Mouse (Mus musculus) heart, embryonic 16.5 days (tissue): Measurements from ENCODE around the gene Usp1. TPM values are rescaled to one million over a fixed set of nuclear protein-coding genes. Genes with fewer than 3 reads are reported as not detected.

Source experiments
- ATAC-seq: fragments of 200-750 bp; cut with Nextera tagmentation; replicated peaks from 2 replicates; pipeline ENCODE4 v1.8.0; 2017; ENCODE audit warnings: moderate number of reproducible peaks; ENCODE audit not compliant: insufficient read depth, low FRiP score; ENCODE audit errors: extremely low read depth
- H3K27ac ChIP-seq: fragments of 300-500 bp; sonication (generic); 2 replicates; pipeline ENCODE4 v1.5.1; 2014; ENCODE audit warnings: mild to moderate bottlenecking, low read length, control low read depth, moderate library complexity
- H3K27me3 ChIP-seq: fragments of 300-500 bp; sonication (generic); 2 replicates; pipeline ENCODE4 v1.6.1; 2014; ENCODE audit warnings: low read length, mixed read lengths; ENCODE audit not compliant: control insufficient read depth, insufficient read depth
- H3K36me3 ChIP-seq: fragments of 300-500 bp; sonication (generic); 2 replicates; pipeline ENCODE4 v1.6.1; 2014; ENCODE audit not compliant: control insufficient read depth, insufficient read depth
- H3K4me1 ChIP-seq: fragments of 300-500 bp; sonication (generic); 2 replicates; pipeline ENCODE4 v1.6.1; 2014; ENCODE audit warnings: low read length, mixed read lengths; ENCODE audit not compliant: control insufficient read depth, insufficient read depth
- H3K4me2 ChIP-seq: fragments of 300-500 bp; sonication (generic); 2 replicates; pipeline ENCODE4 v1.6.1; 2014; ENCODE audit warnings: low read depth, mild to moderate bottlenecking, control low read depth, low read length
- H3K4me3 ChIP-seq: fragments of 300-500 bp; sonication (generic); 2 replicates; pipeline ENCODE4 v1.5.1; 2014; ENCODE audit warnings: mild to moderate bottlenecking, control low read depth, low read length
- H3K9ac ChIP-seq: fragments of 300-500 bp; sonication (generic); 2 replicates; pipeline ENCODE4 v1.6.1; 2014; ENCODE audit warnings: low read length, control low read depth
- H3K9me3 ChIP-seq: fragments of 300-500 bp; sonication (generic); replicated peaks from 2 replicates; pipeline ENCODE4 v1.6.1; 2016; ENCODE audit warnings: low read length; ENCODE audit not compliant: control insufficient read depth
- WGBS: fragments of 180-500 bp; shearing (Covaris S2); extraction: QIAGEN DNeasy Blood & Tissue Kit; methylation state at CpG from one replicate; pipeline ENCODE4 v1.1.7; 2014; 5-methylcytosine and 5-hydroxymethylcytosine counted together
- polyA plus RNA-seq: library from polyadenylated mRNA; unstranded; fragments of >200 nt; fragmentation: Nextera tagmentation; extraction: Ambion mirVana; gene quantifications from 2 replicates; pipeline ENCODE4 v1.2.1, GENCODE M21; 2015

The Usp1 gene
- polyA plus RNA-seq: 39.5 and 44.0 TPM in 2 replicates

DNA sequence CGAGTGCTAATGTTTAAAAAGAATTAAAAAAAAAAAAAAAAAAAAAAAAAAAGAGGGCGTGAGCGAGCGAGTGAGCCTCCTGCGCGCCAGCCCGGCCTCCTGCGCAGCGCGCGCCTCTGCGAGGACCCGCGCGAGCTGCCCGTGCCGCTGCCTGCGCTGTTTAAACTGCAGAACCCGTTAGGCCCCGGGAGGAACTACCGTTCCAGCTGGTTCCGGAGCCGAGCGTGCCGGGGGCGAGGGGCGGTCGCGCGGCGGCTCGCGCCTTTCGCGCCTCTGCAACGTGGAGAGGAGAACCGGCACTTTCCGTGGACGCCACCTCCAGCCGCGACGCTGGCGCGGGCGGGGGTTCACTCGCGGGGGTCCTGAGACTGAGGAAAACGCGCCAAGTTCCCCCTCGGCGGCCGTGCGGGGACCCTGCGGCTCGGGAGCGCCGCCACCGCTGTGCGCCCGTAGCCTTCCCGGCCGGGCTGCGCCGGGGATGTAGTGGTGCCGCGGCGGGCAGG lies at the start of gene Usp1:
TSS of gene Usp1 (plus strand) at position 243 of the 503 bp plus-strand sequence.
- Histone ChIP-seq H3K9me3 (0 out of 2 replicates have a peak, but pooled peaks cover 3% of the 10 kb centered on the region), H3K36me3 (no peaks in the 10 kb centered on the region), H3K4me3 (peak within 1 kb of the TSS; percentile 96), H3K4me1 (peaks cover 14% of the 10 kb centered on the region), H3K4me2 (peak within 1 kb of the TSS; percentile 95), H3K9ac (peak within 1 kb of the TSS; percentile 98), H3K27ac (peak within 1 kb of the TSS; percentile 100), H3K27me3 (no peaks in the 10 kb centered on the region)
- WGBS: under 1% methylated on average over 67 of the region's 67 CpGs
- peak; percentile 44 for ATAC-seq

DNA sequence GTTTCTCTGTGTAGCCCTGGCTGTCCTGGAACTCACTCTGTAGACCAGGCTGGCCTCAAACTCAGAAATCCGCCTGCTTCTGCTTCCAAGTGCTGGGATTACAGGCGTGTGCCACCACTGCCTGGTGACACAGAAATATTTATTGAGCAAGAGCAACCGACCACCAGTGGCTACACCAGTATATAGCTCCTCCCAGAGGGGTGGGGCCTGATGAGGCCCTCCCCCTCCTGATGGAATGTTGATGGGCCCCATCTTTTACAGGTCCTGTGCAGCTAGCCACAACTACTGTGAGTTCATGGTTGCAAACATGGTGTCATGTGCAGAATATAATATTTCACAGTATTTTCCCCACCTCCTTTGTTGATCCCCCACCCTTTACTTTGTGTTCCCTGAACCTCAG lies 40.9 kb upstream of the Usp1 start:
- Histone ChIP-seq H3K4me3 (no peak overlapping the region), H3K4me1 (no peaks in the 10 kb centered on the region), H3K27me3 (no peaks in the 10 kb centered on the region), H3K4me2 (no peak overlapping the region), H3K36me3 (no peaks in the 10 kb centered on the region), H3K27ac (no peak overlapping the region), H3K9me3 (no peaks in the 10 kb centered on the region), H3K9ac (no peak overlapping the region)
- WGBS: 64% methylated on average over 3 of the region's 3 CpGs
- no peak for ATAC-seq

DNA sequence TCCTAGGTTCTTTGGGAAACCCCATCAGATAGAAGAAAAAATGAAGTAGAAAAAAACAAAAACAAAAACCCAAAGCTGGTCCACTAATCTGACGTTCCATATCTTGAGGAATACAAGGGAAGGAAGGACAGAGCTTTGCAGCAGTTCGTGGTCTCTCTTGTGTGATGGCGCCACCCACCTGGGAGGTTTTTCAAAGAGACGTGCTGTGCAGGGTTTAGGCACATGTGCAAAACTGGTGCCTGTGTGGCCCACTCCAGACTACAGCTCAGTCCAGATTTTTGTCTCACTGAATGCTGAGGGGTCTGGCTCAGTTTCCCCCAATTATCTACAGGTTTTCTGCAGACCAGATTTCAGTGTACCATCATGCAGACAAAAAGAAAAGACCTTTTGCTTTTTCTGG lies 37.2 kb upstream of the Usp1 start:
- Histone ChIP-seq H3K4me3 (no peak overlapping the region), H3K36me3 (no peaks in the 10 kb centered on the region), H3K4me2 (no peak overlapping the region), H3K27ac (no peak overlapping the region), H3K4me1 (no peaks in the 10 kb centered on the region), H3K27me3 (no peaks in the 10 kb centered on the region), H3K9ac (no peak overlapping the region), H3K9me3 (no peaks in the 10 kb centered on the region)
- WGBS: 62% methylated on average over 4 of the region's 4 CpGs
- ATAC-seq: no peak

DNA sequence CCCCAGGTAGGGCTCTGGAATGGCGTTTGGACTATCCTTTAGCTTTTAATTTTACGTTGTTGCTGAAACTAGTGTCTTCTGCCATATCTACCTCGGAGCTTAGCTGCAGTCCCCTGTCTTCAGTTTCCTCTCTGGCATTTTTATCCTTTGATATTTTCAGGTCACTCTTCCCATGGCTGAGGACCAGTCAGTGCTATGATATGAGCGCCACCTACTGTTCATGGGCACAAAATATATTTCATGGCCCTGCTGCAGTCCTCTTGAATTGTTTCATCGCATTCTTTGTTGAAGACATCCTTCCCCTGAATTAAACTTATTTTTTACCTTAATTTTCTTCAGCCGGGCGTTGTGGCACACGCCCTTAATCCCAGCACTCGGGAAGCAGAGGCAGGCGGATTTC lies 36.5 kb upstream of the Usp1 start:
- 13% methylated on average over 10 of the region's 10 CpGs for WGBS
- ATAC-seq: no peak
- H3K36me3 ChIP-seq: no peaks in the 10 kb centered on the region
- no peaks in the 10 kb centered on the region for H3K27me3 ChIP-seq
- H3K9me3 ChIP-seq: no peaks in the 10 kb centered on the region
- H3K27ac ChIP-seq: no peak overlapping the region
- no peak overlapping the region for H3K9ac ChIP-seq
- H3K4me1 ChIP-seq: no peaks in the 10 kb centered on the region
- H3K4me2 ChIP-seq: no peak overlapping the region
- no peak overlapping the region for H3K4me3 ChIP-seq

DNA sequence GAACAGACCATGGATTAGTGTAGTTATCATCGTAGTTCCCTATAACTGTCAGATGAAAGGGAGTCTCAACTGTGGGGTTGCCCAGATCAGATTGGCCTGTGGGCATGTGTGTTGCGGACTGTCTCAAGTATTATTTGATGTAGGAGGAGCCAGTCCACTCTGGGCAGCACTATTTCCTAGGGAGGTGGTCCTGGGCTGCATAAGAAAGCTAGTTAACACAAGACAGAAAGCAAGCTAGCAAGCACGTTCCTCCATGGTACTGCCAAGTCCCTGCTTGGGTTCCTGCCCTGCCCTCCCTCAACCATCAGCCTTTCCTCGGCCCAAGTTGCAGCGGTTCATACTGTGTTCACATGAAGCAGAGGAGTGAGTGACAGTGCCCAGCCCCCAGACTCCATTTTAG lies 13.4 kb upstream of the Usp1 start:
- no peak overlapping the region for H3K4me2 ChIP-seq
- no peak overlapping the region for H3K4me3 ChIP-seq
- no peaks in the 10 kb centered on the region for H3K9me3 ChIP-seq
- H3K27me3 ChIP-seq: no peaks in the 10 kb centered on the region
- H3K36me3 ChIP-seq: no peaks in the 10 kb centered on the region
- H3K27ac ChIP-seq: no peak overlapping the region
- no peak for ATAC-seq
- WGBS: 79% methylated on average over 5 of the region's 5 CpGs
- H3K4me1 ChIP-seq: no peaks in the 10 kb centered on the region
- no peak overlapping the region for H3K9ac ChIP-seq

DNA sequence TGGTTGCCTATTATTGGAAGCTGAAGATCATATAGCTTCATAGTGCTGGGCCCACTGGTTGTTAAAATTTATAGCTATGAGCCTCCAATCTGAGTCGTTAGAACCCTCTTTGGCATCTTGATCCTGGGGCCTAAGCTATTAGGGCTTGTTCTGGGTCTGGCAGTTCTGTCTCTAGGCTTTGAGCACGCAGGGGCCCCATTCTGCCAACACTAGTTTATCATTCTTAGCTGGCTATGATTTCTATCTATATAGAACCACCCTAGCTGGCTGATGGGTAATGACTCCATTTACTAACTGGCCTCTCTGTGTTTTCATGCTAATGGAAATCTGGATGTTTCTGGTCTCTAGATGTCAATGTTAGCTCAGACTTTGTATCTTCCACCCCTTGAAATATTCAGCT lies 5.9 kb upstream of the Usp1 start:
- 73% methylated on average over 2 of the region's 2 CpGs for WGBS
- H3K27ac ChIP-seq: no peak overlapping the region
- H3K9me3 ChIP-seq: 0 out of 2 replicates have a peak, but pooled peaks cover 3% of the 10 kb centered on the region
- H3K27me3 ChIP-seq: no peaks in the 10 kb centered on the region
- no peak overlapping the region for H3K9ac ChIP-seq
- ATAC-seq: no peak
- H3K4me1 ChIP-seq: peaks cover 4% of the 10 kb centered on the region; the same call in 1 of the 2 replicates
- no peaks in the 10 kb centered on the region for H3K36me3 ChIP-seq
- H3K4me3 ChIP-seq: no peak overlapping the region
- H3K4me2 ChIP-seq: no peak overlapping the region

GRCm38 (mm10) chr4:98918204-98918603 lies 5.4 kb upstream of the Usp1 start:
- Histone ChIP-seq H3K27me3 (no peaks in the 10 kb centered on the region), H3K9me3 (0 out of 2 replicates have a peak, but pooled peaks cover 3% of the 10 kb centered on the region), H3K4me1 (peaks cover 4% of the 10 kb centered on the region; the same call in 1 of the 2 replicates), H3K27ac (no peak overlapping the region), H3K4me2 (no peak overlapping the region), H3K9ac (no peak overlapping the region), H3K36me3 (no peaks in the 10 kb centered on the region), H3K4me3 (no peak overlapping the region)
- no peak for ATAC-seq
- WGBS: 78% methylated on average over 1 of the region's 1 CpGs

DNA sequence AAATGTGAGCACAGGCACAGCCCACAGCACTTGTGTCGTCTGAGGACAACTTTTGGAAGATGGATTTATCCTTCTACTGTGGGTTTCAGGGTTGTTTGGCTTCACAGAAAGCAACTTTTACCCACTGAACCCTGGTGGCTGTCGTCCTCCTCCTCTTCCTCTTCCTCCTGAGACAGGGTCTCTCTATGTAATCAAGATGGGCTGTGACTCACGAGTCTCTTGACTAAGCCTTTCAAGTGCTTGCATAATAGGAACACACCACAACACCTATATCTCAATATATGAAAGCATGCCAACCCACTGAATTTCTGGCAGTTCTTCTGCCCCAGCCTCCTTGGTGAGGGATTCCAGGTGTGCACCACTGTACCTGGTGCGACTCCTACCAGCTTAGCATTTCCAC lies 2.7 kb upstream of the Usp1 start:
- no peak overlapping the region for H3K27ac ChIP-seq
- 0 out of 2 replicates have a peak, but pooled peaks cover 3% of the 10 kb centered on the region for H3K9me3 ChIP-seq
- H3K4me2 ChIP-seq: no peak overlapping the region
- no peaks in the 10 kb centered on the region for H3K36me3 ChIP-seq
- ATAC-seq: no peak
- H3K27me3 ChIP-seq: no peaks in the 10 kb centered on the region
- no peak overlapping the region for H3K4me3 ChIP-seq
- WGBS: 86% methylated on average over 4 of the region's 4 CpGs
- peaks cover 12% of the 10 kb centered on the region for H3K4me1 ChIP-seq
- no peak overlapping the region for H3K9ac ChIP-seq

DNA sequence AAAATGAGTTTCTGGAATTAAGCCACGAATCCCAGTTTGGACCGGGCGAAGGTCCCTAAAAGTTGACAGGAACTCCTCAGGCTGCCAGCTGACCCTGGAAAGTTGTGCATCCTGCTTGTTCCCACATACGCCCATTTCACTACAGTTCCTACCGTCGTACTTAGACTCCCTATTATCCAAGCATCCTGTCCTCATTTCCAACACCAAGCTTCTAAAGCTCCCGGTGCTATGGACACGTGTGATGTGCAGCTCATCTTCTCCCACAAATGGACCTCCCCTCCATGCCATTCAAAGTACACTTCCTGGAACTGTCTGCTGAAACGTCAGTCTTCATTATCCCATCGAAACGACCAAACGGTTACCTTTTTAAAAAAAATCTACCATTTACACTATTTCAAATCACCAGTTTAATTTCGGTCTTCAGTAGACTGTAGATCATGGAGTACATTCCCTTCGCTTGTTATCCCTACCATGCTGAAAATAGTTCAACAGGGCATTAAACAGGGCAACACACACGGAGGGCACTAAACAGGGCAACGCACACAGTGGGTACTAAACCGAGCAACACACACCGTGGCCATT lies 1.5 kb upstream of the Usp1 start:
- no peak for ATAC-seq
- 8% methylated on average over 18 of the region's 18 CpGs for WGBS
- 0 out of 2 replicates have a peak, but pooled peaks cover 3% of the 10 kb centered on the region for H3K9me3 ChIP-seq
- H3K4me3 ChIP-seq: peak overlapping the region; percentile 96
- no peaks in the 10 kb centered on the region for H3K36me3 ChIP-seq
- H3K9ac ChIP-seq: peak overlapping the region; percentile 94
- peak overlapping the region; percentile 92 for H3K4me2 ChIP-seq
- no peaks in the 10 kb centered on the region for H3K27me3 ChIP-seq
- peaks cover 14% of the 10 kb centered on the region for H3K4me1 ChIP-seq
- peak overlapping the region; percentile 100 for H3K27ac ChIP-seq
